Mouse (Mus musculus) spleen, adult 12 weeks (tissue): ENCODE measurements at regions not wholly inside any gene's neighbourhood (a gene's known extent, or its start where the extent isn't known, plus 50 kb on each side); places are given as distances from the start of the nearest gene placed in this dataset.
A peak's percentile ranks its signal among the peaks of the same experiment; 100 is the strongest.
"Not testable (repeated sequence)": the region's sequence is repeated elsewhere in the genome, so short reads cannot be mapped to it uniquely, and the experiment has no call there.

ENCODE experiments used
- DNase-seq: peaks from one replicate; pipeline ENCODE4 v3.0.0; 2022; ENCODE audit warnings: low spot score

- no peak for DNase-seq
These were observed 55.9 kb downstream of the Tmem121 start for GRCm38 (mm10) chr12:113241373-113242193.

GRCm38 (mm10) chr12:113242194-113242510 is 56.4 kb downstream of the Tmem121 start:
- DNase-seq, result no peak

- DNase-seq, result no peak
These were observed 59.0 kb downstream of the Tmem121 start for GRCm38 (mm10) chr12:113244685-113245084.

- not testable (repeated sequence) for DNase-seq
These were observed 68.0 kb downstream of the Tmem121 start for GRCm38 (mm10) chr12:113253446-113254424.

- DNase-seq, result no peak
These were observed 69.6 kb downstream of the Tmem121 start for GRCm38 (mm10) chr12:113255331-113255730.

- no peak for DNase-seq
These were observed 70.9 kb downstream of the Tmem121 start for GRCm38 (mm10) chr12:113256628-113257027.

GRCm38 (mm10) chr12:113257243-113257642 is 71.5 kb downstream of the Tmem121 start:
- no peak for DNase-seq

GRCm38 (mm10) chr12:113259476-113259875 is 73.7 kb downstream of the Tmem121 start:
- no peak for DNase-seq

GRCm38 (mm10) chr12:113260304-113260703 is 74.6 kb downstream of the Tmem121 start:
- no peak for DNase-seq

- DNase-seq, result no peak
These were observed 90.2 kb downstream of the Tmem121 start for GRCm38 (mm10) chr12:113275934-113276333.

GRCm38 (mm10) chr12:113276355-113276942 is 90.7 kb downstream of the Tmem121 start:
- DNase-seq, result no peak

- DNase-seq, result no peak
These were observed 92.0 kb downstream of the Tmem121 start for GRCm38 (mm10) chr12:113277741-113278140.

GRCm38 (mm10) chr12:113292029-113292809 is 106.5 kb downstream of the Tmem121 start:
- DNase-seq, result no peak

GRCm38 (mm10) chr12:113295924-113296323 is 110.2 kb downstream of the Tmem121 start:
- DNase-seq, result no peak

- DNase-seq, result no peak
These were observed 120.2 kb downstream of the Tmem121 start for GRCm38 (mm10) chr12:113305973-113306372.

GRCm38 (mm10) chr12:113313319-113313718 is 127.6 kb downstream of the Tmem121 start:
- DNase-seq, result no peak

- DNase-seq, result no peak
These were observed 128.9 kb downstream of the Tmem121 start for GRCm38 (mm10) chr12:113314624-113315023.

- DNase-seq, result peak; percentile 17
These were observed 135.4 kb downstream of the Tmem121 start for GRCm38 (mm10) chr12:113321086-113321485.

GRCm38 (mm10) chr12:113322173-113322572 is 136.4 kb downstream of the Tmem121 start:
- no peak for DNase-seq

- no peak for DNase-seq
These were observed 142.1 kb downstream of the Tmem121 start for GRCm38 (mm10) chr12:113327851-113328250.

- DNase-seq, result no peak
These were observed 144.5 kb downstream of the Tmem121 start for GRCm38 (mm10) chr12:113330266-113330665.

- DNase-seq, result no peak
These were observed 146.5 kb downstream of the Tmem121 start for GRCm38 (mm10) chr12:113332226-113332625.
